Mouse (Mus musculus) MEL (cell line): Measurements from ENCODE around the gene Ppard. TPM values are rescaled to one million over a fixed set of nuclear protein-coding genes. Genes with fewer than 3 reads are reported as not detected.

Source experiments
- DNase-seq: peaks from one replicate; pipeline ENCODE4 v3.0.0; 2011; ENCODE audit warnings: low read depth, low spot score
- H3K27ac ChIP-seq: 2 replicates; pipeline ENCODE4 v1.5.1; 2012; ENCODE audit warnings: low read depth, mild to moderate bottlenecking, control low read depth, low read length, moderate library complexity; ENCODE audit not compliant: control insufficient read depth
- H3K27me3 ChIP-seq, 2 experiments: fragments of 150-350 bp in 1 of 2; sonication (generic) in 1 of 2; 2 replicates each; pipeline ENCODE4 v1.6.1; 2012; ENCODE audit warnings: low read length in 2 of 2, mild to moderate bottlenecking in 2 of 2, improper control_type of control experiment in 1 of 2, moderate library complexity in 1 of 2; ENCODE audit not compliant: insufficient read depth in 2 of 2, control insufficient read depth in 1 of 2
- H3K36me3 ChIP-seq, 2 experiments: 2 replicates each; pipeline ENCODE4 v1.6.1; 2012 to 2014; ENCODE audit warnings: low read length in 2 of 2, improper control_type of control experiment in 1 of 2, inconsistent platforms in 1 of 2, mild to moderate bottlenecking in 1 of 2; ENCODE audit not compliant: insufficient read depth in 2 of 2, control insufficient read depth in 1 of 2
- H3K4me1 ChIP-seq, 2 experiments: fragments of 150-350 bp in 1 of 2; sonication (generic) in 1 of 2; 2 replicates each; pipeline ENCODE4 v1.6.1; 2012; ENCODE audit warnings: low read length in 2 of 2, improper control_type of control experiment in 1 of 2, mild to moderate bottlenecking in 1 of 2; ENCODE audit not compliant: insufficient read depth in 2 of 2, control insufficient read depth in 1 of 2
- H3K4me3 ChIP-seq, 2 experiments: fragments of 150-350 bp in 1 of 2; sonication (generic) in 1 of 2; 2 replicates each; pipeline ENCODE4 v1.5.1; 2012; ENCODE audit warnings: low read depth in 2 of 2, low read length in 2 of 2, mild to moderate bottlenecking in 2 of 2, moderate library complexity in 2 of 2, control low read depth in 1 of 2, improper control_type of control experiment in 1 of 2; ENCODE audit not compliant: control insufficient read depth in 1 of 2, insufficient read depth in 1 of 2
- H3K79me2 ChIP-seq: 2 replicates; pipeline ENCODE4 v1.6.1; 2012; ENCODE audit warnings: mild to moderate bottlenecking, low read length, moderate library complexity; ENCODE audit not compliant: control insufficient read depth, poor library complexity, insufficient read depth
- H3K9ac ChIP-seq: 2 replicates; pipeline ENCODE4 v1.6.1; 2012; ENCODE audit warnings: low read depth, mild to moderate bottlenecking, control low read depth, low read length, moderate library complexity; ENCODE audit not compliant: control insufficient read depth, poor library complexity, severe bottlenecking
- H3K9me3 ChIP-seq: fragments of 150-350 bp; sonication (generic); replicated peaks from 2 replicates; pipeline ENCODE4 v1.6.1; 2012; ENCODE audit warnings: mild to moderate bottlenecking, low read length, improper control_type of control experiment, moderate library complexity; ENCODE audit not compliant: insufficient read depth
- BHLHE40 ChIP-seq: IDR thresholded peaks from 2 replicates; pipeline ENCODE4 v1.6.1; 2012; ENCODE audit warnings: low read depth, mild to moderate bottlenecking, inconsistent platforms, low read length, improper control_type of control experiment, borderline replicate concordance
- CHD2 ChIP-seq: IDR thresholded peaks from 2 replicates; pipeline ENCODE4 v1.6.1; 2011; ENCODE audit warnings: low read length, improper control_type of control experiment
- CTCF ChIP-seq, 3 experiments: IDR thresholded peaks in 2 of 3; conservative IDR thresholded peaks in 1 of 3; 2 replicates each; pipeline ENCODE4 v1.5.1; 2011 to 2012; ENCODE audit warnings: low read length in 3 of 3, low read depth in 2 of 3, mild to moderate bottlenecking in 2 of 3, improper control_type of control experiment in 1 of 3, inconsistent platforms in 1 of 3, mixed read lengths in 1 of 3, moderate library complexity in 1 of 3; ENCODE audit not compliant: control insufficient read depth in 1 of 3, insufficient read depth in 1 of 3, poor library complexity in 1 of 3, severe bottlenecking in 1 of 3
- ELF1 ChIP-seq: IDR thresholded peaks from 2 replicates; pipeline ENCODE4 v1.6.1; 2014; ENCODE audit warnings: low read depth, mild to moderate bottlenecking, inconsistent platforms, low read length, improper control_type of control experiment, moderate library complexity
- EP300 ChIP-seq, 2 experiments: IDR thresholded peaks; 2 replicates each; pipeline ENCODE4 v1.6.1; 2011; ENCODE audit warnings: improper control_type of control experiment in 2 of 2, low read length in 2 of 2, low read depth in 1 of 2, mild to moderate bottlenecking in 1 of 2
- ETS1 ChIP-seq: IDR thresholded peaks from 2 replicates; pipeline ENCODE4 v1.6.1; 2012; ENCODE audit warnings: low read depth, mild to moderate bottlenecking, inconsistent platforms, low read length, improper control_type of control experiment, moderate library complexity
- GATA1 ChIP-seq: IDR thresholded peaks from 2 replicates; pipeline ENCODE4 v1.6.1; 2011; ENCODE audit warnings: low read depth, low read length, improper control_type of control experiment
- HCFC1 ChIP-seq: IDR thresholded peaks from 2 replicates; pipeline ENCODE4 v1.6.1; 2012; ENCODE audit warnings: low read depth, mild to moderate bottlenecking, inconsistent platforms, low read length, improper control_type of control experiment, moderate library complexity
- JUND ChIP-seq: IDR thresholded peaks from 2 replicates; pipeline ENCODE4 v1.6.1; 2011; ENCODE audit warnings: low read depth, mild to moderate bottlenecking, improper control_type of control experiment, low read length
- KAT2A ChIP-seq: conservative IDR thresholded peaks from 2 replicates; pipeline ENCODE4 v1.6.1; 2012; ENCODE audit warnings: low read depth, low read length, improper control_type of control experiment, inconsistent platforms
- MAFK ChIP-seq: IDR thresholded peaks from 2 replicates; pipeline ENCODE4 v1.6.1; 2011; ENCODE audit warnings: low read depth, mild to moderate bottlenecking, low read length, improper control_type of control experiment, borderline replicate concordance
- MAX ChIP-seq: IDR thresholded peaks from 2 replicates; pipeline ENCODE4 v1.6.1; 2011; ENCODE audit warnings: low read length, improper control_type of control experiment
- MAZ ChIP-seq: IDR thresholded peaks from 2 replicates; pipeline ENCODE4 v1.6.1; 2012; ENCODE audit warnings: low read depth, mild to moderate bottlenecking, inconsistent platforms, low read length, improper control_type of control experiment
- MEF2A ChIP-seq: IDR thresholded peaks from 2 replicates; pipeline ENCODE4 v1.6.1; 2014; ENCODE audit warnings: low read depth, mild to moderate bottlenecking, inconsistent platforms, low read length, improper control_type of control experiment; ENCODE audit not compliant: poor library complexity, insufficient replicate concordance, severe bottlenecking; ENCODE audit errors: extremely low read depth
- MXI1 ChIP-seq: IDR thresholded peaks from 2 replicates; pipeline ENCODE4 v1.6.1; 2011; ENCODE audit warnings: mild to moderate bottlenecking, low read depth, low read length, improper control_type of control experiment
- MYB ChIP-seq: IDR thresholded peaks from 2 replicates; pipeline ENCODE4 v1.6.1; 2011; ENCODE audit warnings: mild to moderate bottlenecking, low read depth, low read length, improper control_type of control experiment
- MYC ChIP-seq: IDR thresholded peaks from 2 replicates; pipeline ENCODE4 v1.6.1; 2011; ENCODE audit warnings: low read depth, mild to moderate bottlenecking, low read length, improper control_type of control experiment, moderate library complexity
- NELFE ChIP-seq: IDR thresholded peaks from 2 replicates; pipeline ENCODE4 v1.6.1; 2011; ENCODE audit warnings: low read depth, low read length, improper control_type of control experiment
- NRF1 ChIP-seq: IDR thresholded peaks from 2 replicates; pipeline ENCODE4 v1.6.1; 2014; ENCODE audit warnings: low read depth, mild to moderate bottlenecking, inconsistent platforms, low read length, improper control_type of control experiment, moderate library complexity; ENCODE audit not compliant: poor library complexity, insufficient read depth, severe bottlenecking
- POLR2A ChIP-seq, 2 experiments: IDR thresholded peaks; 2 replicates each; pipeline ENCODE4 v1.6.1; 2011 to 2012; ENCODE audit warnings: low read length in 2 of 2, mild to moderate bottlenecking in 2 of 2, control low read depth in 1 of 2, improper control_type of control experiment in 1 of 2, low read depth in 1 of 2, moderate library complexity in 1 of 2; ENCODE audit not compliant: control insufficient read depth in 1 of 2, insufficient read depth in 1 of 2, poor library complexity in 1 of 2
- POLR2AphosphoS2 ChIP-seq: IDR thresholded peaks from 2 replicates; pipeline ENCODE4 v1.6.1; 2011; ENCODE audit warnings: low read length, improper control_type of control experiment
- POLR2AphosphoS5 ChIP-seq: IDR thresholded peaks from 2 replicates; pipeline ENCODE4 v1.6.1; 2012; ENCODE audit warnings: low read depth, borderline replicate concordance, mild to moderate bottlenecking, inconsistent platforms, low read length, moderate library complexity, mixed read lengths
- RAD21 ChIP-seq: IDR thresholded peaks from 2 replicates; pipeline ENCODE4 v1.6.1; 2011; ENCODE audit warnings: mild to moderate bottlenecking, low read depth, low read length, improper control_type of control experiment
- RCOR1 ChIP-seq: IDR thresholded peaks from 2 replicates; pipeline ENCODE4 v1.6.1; 2012; ENCODE audit warnings: low read depth, mild to moderate bottlenecking, inconsistent platforms, low read length, improper control_type of control experiment
- SIN3A ChIP-seq: IDR thresholded peaks from 2 replicates; pipeline ENCODE4 v1.6.1; 2012; ENCODE audit warnings: low read length, improper control_type of control experiment, inconsistent platforms
- SMC3 ChIP-seq: IDR thresholded peaks from 2 replicates; pipeline ENCODE4 v1.6.1; 2011; ENCODE audit warnings: low read depth, low read length, improper control_type of control experiment
- TAL1 ChIP-seq: IDR thresholded peaks from 2 replicates; pipeline ENCODE4 v1.6.1; 2012; ENCODE audit warnings: mild to moderate bottlenecking, inconsistent platforms, low read length, moderate library complexity, mixed read lengths
- TBP ChIP-seq: IDR thresholded peaks from 2 replicates; pipeline ENCODE4 v1.8.0; 2011; ENCODE audit warnings: low read depth, low read length, improper control_type of control experiment
- TCF12 ChIP-seq: IDR thresholded peaks from 2 replicates; pipeline ENCODE4 v1.6.1; 2014; ENCODE audit warnings: low read depth, mild to moderate bottlenecking, inconsistent platforms, low read length, improper control_type of control experiment, moderate library complexity
- UBTF ChIP-seq: IDR thresholded peaks from 2 replicates; pipeline ENCODE4 v1.6.1; 2012; ENCODE audit warnings: low read depth, mild to moderate bottlenecking, inconsistent platforms, low read length, improper control_type of control experiment, moderate library complexity, borderline replicate concordance; ENCODE audit not compliant: insufficient read depth
- USF1 ChIP-seq: IDR thresholded peaks from 2 replicates; pipeline ENCODE4 v1.6.1; 2014; ENCODE audit warnings: low read depth, mild to moderate bottlenecking, inconsistent platforms, low read length, improper control_type of control experiment, moderate library complexity
- USF2 ChIP-seq, 2 experiments: IDR thresholded peaks; 2 replicates each; pipeline ENCODE4 v1.6.1; 2011 to 2012; ENCODE audit warnings: improper control_type of control experiment in 2 of 2, low read length in 2 of 2, borderline replicate concordance in 1 of 2, inconsistent platforms in 1 of 2, low read depth in 1 of 2, mild to moderate bottlenecking in 1 of 2; ENCODE audit not compliant: insufficient read depth in 1 of 2
- ZC3H11A ChIP-seq: IDR thresholded peaks from 2 replicates; pipeline ENCODE4 v1.6.1; 2012; ENCODE audit warnings: low read depth, mild to moderate bottlenecking, inconsistent platforms, low read length, improper control_type of control experiment
- ZMIZ1 ChIP-seq: IDR thresholded peaks from 2 replicates; pipeline ENCODE4 v1.6.1; 2012; ENCODE audit warnings: low read depth, mild to moderate bottlenecking, inconsistent platforms, low read length, improper control_type of control experiment, moderate library complexity
- ZNF384 ChIP-seq: IDR thresholded peaks from 2 replicates; pipeline ENCODE4 v1.6.1; 2012; ENCODE audit warnings: low read depth, mild to moderate bottlenecking, inconsistent platforms, low read length, improper control_type of control experiment
- polyA plus RNA-seq, 2 experiments: library from polyadenylated mRNA; stranded (reverse) in 1 of 2; unstranded in 1 of 2; fragments of >175 nt in 1 of 2; fragments of >200 nt in 1 of 2; gene quantifications; 2 replicates each; pipeline versions ENCODE4 v1.2.1 to v1.2.4; 2012; ENCODE audit warnings: low replicate concordance in 2 of 2, low read depth in 1 of 2; ENCODE audit not compliant: insufficient read length in 2 of 2, insufficient read depth in 1 of 2, missing spikeins in 1 of 2
- total RNA-seq: library from RNA; depleted of rRNA; stranded (reverse); fragments of 300-350 nt; gene quantifications from 2 replicates; pipeline ENCODE4 v1.2.3, GENCODE M21; 2012

The Ppard gene
- total and polyA plus RNA-seq, 3 experiments: 3.5 to 12.7 TPM; not detected in 1

- TF ChIP-seq MAX: no peak; the same call in 1 of the 2 replicates
- no peak for TF ChIP-seq POLR2AphosphoS5
- TF ChIP-seq USF1: no peak
- no peak for TF ChIP-seq GATA1
- no peak for TF ChIP-seq EP300 (IDR thresholded peaks at IDR 0.05; ENCODE audit: low read depth in 1 of 2, low read length in 2 of 2)
- TF ChIP-seq TBP: no peak
- no peak for TF ChIP-seq USF2 (IDR thresholded peaks at IDR 0.05; ENCODE audit: borderline replicate concordance in 1 of 2, insufficient read depth in 1 of 2, low read depth in 1 of 2, low read length in 2 of 2)
- TF ChIP-seq MXI1: peak; percentile 41; the same call in 1 of the 2 replicates
- TF ChIP-seq SMC3: peak; percentile 38; the same call in 1 of the 2 replicates
- TF ChIP-seq MYC: peak; percentile 75
- TF ChIP-seq POLR2AphosphoS2: no peak
- TF ChIP-seq NELFE: no peak
- TF ChIP-seq ZC3H11A: no peak
- TF ChIP-seq RCOR1: no peak
- TF ChIP-seq MAFK: no peak
- peak; percentile 43 for TF ChIP-seq RAD21
- no peak for TF ChIP-seq KAT2A
- no peak for TF ChIP-seq MEF2A
- no peak for TF ChIP-seq ETS1
- no peak for TF ChIP-seq JUND
- TF ChIP-seq ZNF384: peak; percentile 90
- no peak for TF ChIP-seq BHLHE40
- TF ChIP-seq ZMIZ1: no peak
- TF ChIP-seq NRF1: no peak
- TF ChIP-seq MYB: no peak
- no peak for TF ChIP-seq POLR2A (IDR thresholded peaks at IDR 0.05; ENCODE audit: control insufficient read depth in 1 of 2, insufficient read depth in 1 of 2, low read depth in 1 of 2, low read length in 2 of 2, poor library complexity in 1 of 2)
- no peak for TF ChIP-seq ELF1
- TF ChIP-seq HCFC1: no peak
- TF ChIP-seq CTCF (IDR thresholded peaks at IDR 0.05 in 2 of 3, conservative IDR thresholded peaks at IDR 0.05 in 1 of 3; ENCODE audit: control insufficient read depth in 1 of 3, insufficient read depth in 1 of 3, low read depth in 2 of 3, low read length in 3 of 3, poor library complexity in 1 of 3, severe bottlenecking in 1 of 3): peak; percentile 22 to 59 (median 25); a peak in 3 of 6 replicates
- TF ChIP-seq CHD2: no peak
- TF ChIP-seq MAZ: no peak
- TF ChIP-seq TCF12: no peak
- no peak for TF ChIP-seq UBTF
- no peak for TF ChIP-seq TAL1
- no peak for TF ChIP-seq SIN3A
- TF ChIP-seq, all 39 proteins: peak for 6
- H3K79me2 ChIP-seq: peaks cover 17% of the 10 kb centered on the region
- no peak overlapping the region for H3K4me3 ChIP-seq
- no peak overlapping the region for H3K9ac ChIP-seq
- peaks cover 0 to 13% of the 10 kb centered on the region in 2 experiments; a peak in 2 of 4 replicates for H3K36me3 ChIP-seq
- H3K4me1 ChIP-seq: peaks cover 7 to 15% of the 10 kb centered on the region in 2 experiments
- DNase-seq: peak; percentile 68
- no peaks in the 10 kb centered on the region for H3K9me3 ChIP-seq
- H3K27me3 ChIP-seq: no peaks in the 10 kb centered on the region
- no peak overlapping the region for H3K27ac ChIP-seq
These were observed 78.3 kb downstream of the Ppard start for GRCm38 (mm10) chr17:28310831-28311230.
